Mouse (Mus musculus) hindbrain, embryonic 14.5 days (tissue): ENCODE data around the gene Knstrn. TPM values are rescaled to one million over a fixed set of nuclear protein-coding genes. Genes with fewer than 3 reads are reported as not detected.
A peak's percentile ranks its signal among the peaks of the same experiment; 100 is the strongest.

Experiments
- ATAC-seq: fragments of 200-750 bp; cut with Nextera tagmentation; 2 replicates; pipeline ENCODE4 v1.8.0; 2017; ENCODE audit warnings: moderate number of reproducible peaks, mild to moderate bottlenecking, moderate TSS enrichment, moderate library complexity; ENCODE audit not compliant: low FRiP score
- DNase-seq: peaks from one replicate; pipeline ENCODE4 v3.0.0-alpha.2; 2015; ENCODE audit warnings: low spot score
- H3K27ac ChIP-seq: fragments of 300-500 bp; sonication (generic); 2 replicates; pipeline ENCODE4 v1.5.1; 2014; ENCODE audit warnings: mild to moderate bottlenecking, moderate library complexity
- H3K27me3 ChIP-seq: fragments of 300-500 bp; sonication (generic); 2 replicates; pipeline ENCODE4 v1.6.1; 2014; ENCODE audit warnings: mild to moderate bottlenecking, low read length, mixed read lengths; ENCODE audit not compliant: control insufficient read depth, insufficient read depth
- H3K36me3 ChIP-seq: fragments of 300-500 bp; sonication (generic); replicated peaks from 2 replicates; pipeline ENCODE4 v1.6.1; 2014; ENCODE audit not compliant: control insufficient read depth, insufficient read depth
- H3K4me1 ChIP-seq: fragments of 300-500 bp; sonication (generic); replicated peaks from 2 replicates; pipeline ENCODE4 v1.6.1; 2014; ENCODE audit warnings: antibody characterized with exemption, low read length, mixed read lengths; ENCODE audit not compliant: control insufficient read depth, insufficient read depth
- H3K4me2 ChIP-seq: fragments of 300-500 bp; sonication (generic); replicated peaks from 2 replicates; pipeline ENCODE4 v1.6.1; 2014; ENCODE audit warnings: mild to moderate bottlenecking, moderate library complexity
- H3K4me3 ChIP-seq: fragments of 300-500 bp; sonication (generic); replicated peaks from 2 replicates; pipeline ENCODE4 v1.5.1; 2014; ENCODE audit warnings: mild to moderate bottlenecking, low read length
- H3K9ac ChIP-seq: fragments of 300-500 bp; sonication (generic); 2 replicates; pipeline ENCODE4 v1.6.1; 2014
- H3K9me3 ChIP-seq: fragments of 300-500 bp; sonication (generic); 2 replicates; pipeline ENCODE4 v1.6.1; 2016; ENCODE audit warnings: low read length; ENCODE audit not compliant: control insufficient read depth
- WGBS: fragments of 180-500 bp; shearing (Covaris S2); extraction: QIAGEN DNeasy Blood & Tissue Kit; methylation state at CpG from one replicate; pipeline ENCODE4 v1.1.7; 2014; 5-methylcytosine and 5-hydroxymethylcytosine counted together
- polyA plus RNA-seq: library from polyadenylated mRNA; unstranded; fragments of >200 nt; fragmentation: Nextera tagmentation; extraction: Ambion mirVana; gene quantifications from 2 replicates; pipeline ENCODE4 v1.2.1, GENCODE M21; 2014

Gene Knstrn
- polyA plus RNA-seq, 1 experiment from 2014 or later = 16.1 TPM

DNA sequence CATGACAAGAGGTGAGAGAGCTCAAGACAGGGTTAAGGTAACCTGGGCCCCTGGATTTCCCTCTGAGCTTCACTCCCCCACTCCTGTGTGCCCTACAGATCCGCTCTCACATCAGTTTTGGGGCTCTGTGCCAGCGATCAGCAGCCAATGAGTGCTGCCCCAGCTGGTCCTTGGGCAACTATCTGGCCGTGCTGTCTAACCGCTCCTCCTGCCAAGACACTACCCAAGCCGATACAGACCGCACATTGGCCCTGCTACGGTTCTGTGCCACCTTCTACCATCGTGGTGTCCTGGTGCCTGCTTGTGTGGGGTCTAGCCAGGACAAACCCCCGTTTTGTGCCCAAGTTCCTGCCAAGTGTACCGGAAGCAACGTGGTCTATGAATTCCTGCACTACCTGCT lies 24.3 kb upstream of the Knstrn start:
- Histone ChIP-seq H3K4me2 (no peak overlapping the region), H3K4me3 (no peak overlapping the region), H3K9me3 (no peaks in the 10 kb centered on the region), H3K9ac (no peak overlapping the region), H3K27me3 (no peaks in the 10 kb centered on the region), H3K27ac (no peak overlapping the region), H3K36me3 (peaks cover 73% of the 10 kb centered on the region), H3K4me1 (no peaks in the 10 kb centered on the region)
- ATAC-seq (no peak), DNase-seq (peak; percentile 33)
- 80% methylated on average over 11 of the region's 11 CpGs for WGBS

DNA sequence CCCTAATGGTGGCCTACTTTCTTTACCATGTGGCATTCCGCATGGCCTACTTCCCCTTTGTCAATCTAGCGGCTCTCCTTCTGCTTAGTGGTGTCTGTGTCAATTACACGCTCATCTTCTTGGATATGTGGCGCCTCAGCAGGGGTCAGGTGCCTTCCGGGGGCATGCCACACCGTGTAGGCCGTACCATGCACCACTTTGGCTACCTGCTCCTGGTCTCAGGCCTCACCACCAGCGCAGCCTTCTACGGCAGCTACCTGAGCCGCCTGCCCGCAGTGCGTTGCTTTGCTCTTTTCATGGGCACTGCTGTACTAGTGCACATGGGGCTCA lies 23.6 kb upstream of the Knstrn start:
- H3K9me3 ChIP-seq = no peaks in the 10 kb centered on the region
- 48% methylated on average over 12 of the region's 12 CpGs for WGBS
- peaks cover 73% of the 10 kb centered on the region for H3K36me3 ChIP-seq
- DNase-seq (no peak), ATAC-seq (no peak; the same call in 1 of the 2 replicates)
- peak overlapping the region; percentile 26 for H3K4me2 ChIP-seq
- H3K27ac ChIP-seq = no peak overlapping the region
- H3K27me3 ChIP-seq = no peaks in the 10 kb centered on the region
- no peaks in the 10 kb centered on the region for H3K4me1 ChIP-seq
- H3K4me3 ChIP-seq = no peak overlapping the region
- H3K9ac ChIP-seq = no peak overlapping the region

DNA sequence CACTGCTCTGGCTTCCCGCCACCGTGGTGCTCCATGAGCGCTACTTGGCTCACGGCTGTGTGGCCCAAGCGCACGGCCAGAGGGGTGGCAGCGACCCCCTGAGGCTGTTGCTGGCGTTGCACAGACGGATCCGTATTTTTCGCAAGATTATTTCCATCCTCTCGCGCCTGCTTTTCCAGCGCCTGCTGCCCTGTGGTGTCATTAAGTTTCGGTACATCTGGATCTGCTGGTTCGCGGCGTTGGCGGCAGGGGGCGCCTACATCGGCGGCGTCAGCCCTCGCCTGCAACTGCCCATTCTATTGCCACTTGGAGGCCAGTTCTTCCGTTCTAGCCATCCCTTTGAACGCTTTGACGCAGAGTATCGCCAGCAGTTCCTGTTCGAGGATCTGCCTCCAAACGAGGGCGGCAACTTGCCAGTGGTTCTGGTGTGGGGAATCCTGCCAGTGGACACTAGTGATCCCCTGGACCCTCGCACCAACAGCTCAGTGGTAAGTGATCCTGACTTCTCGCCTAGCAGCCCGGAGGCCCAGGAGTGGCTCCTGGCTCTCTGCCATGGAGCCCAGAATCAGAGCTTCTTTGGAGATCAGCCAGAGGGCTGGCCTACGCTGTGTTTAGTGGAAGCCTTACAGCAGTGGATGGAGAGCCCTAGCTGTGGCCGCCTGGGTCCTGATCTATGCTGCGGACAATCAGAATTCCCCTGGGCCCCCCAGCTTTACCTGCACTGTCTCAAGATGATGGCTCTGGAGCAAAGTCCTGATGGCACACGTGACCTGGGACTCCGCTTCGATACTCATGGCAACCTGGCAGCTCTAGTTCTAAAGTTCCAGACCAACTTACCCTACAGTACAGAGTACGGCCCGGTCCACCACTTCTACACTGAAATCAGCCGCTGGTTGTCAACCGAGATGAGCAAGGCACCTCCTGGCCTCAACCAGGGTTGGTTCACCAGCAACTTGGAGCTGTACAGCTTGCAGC lies 23.0 kb upstream of the Knstrn start:
- H3K27me3 ChIP-seq = no peaks in the 10 kb centered on the region
- H3K4me3 ChIP-seq = no peak overlapping the region
- no peak overlapping the region for H3K9ac ChIP-seq
- H3K36me3 ChIP-seq = peaks cover 71% of the 10 kb centered on the region
- no peak overlapping the region for H3K27ac ChIP-seq
- ATAC-seq (peak; percentile 56; the same call in 1 of the 2 replicates), DNase-seq (peak; percentile 57)
- peak overlapping the region; percentile 26 for H3K4me2 ChIP-seq
- WGBS = 25% methylated on average over 44 of the region's 44 CpGs
- no peaks in the 10 kb centered on the region for H3K9me3 ChIP-seq
- H3K4me1 ChIP-seq = no peaks in the 10 kb centered on the region

DNA sequence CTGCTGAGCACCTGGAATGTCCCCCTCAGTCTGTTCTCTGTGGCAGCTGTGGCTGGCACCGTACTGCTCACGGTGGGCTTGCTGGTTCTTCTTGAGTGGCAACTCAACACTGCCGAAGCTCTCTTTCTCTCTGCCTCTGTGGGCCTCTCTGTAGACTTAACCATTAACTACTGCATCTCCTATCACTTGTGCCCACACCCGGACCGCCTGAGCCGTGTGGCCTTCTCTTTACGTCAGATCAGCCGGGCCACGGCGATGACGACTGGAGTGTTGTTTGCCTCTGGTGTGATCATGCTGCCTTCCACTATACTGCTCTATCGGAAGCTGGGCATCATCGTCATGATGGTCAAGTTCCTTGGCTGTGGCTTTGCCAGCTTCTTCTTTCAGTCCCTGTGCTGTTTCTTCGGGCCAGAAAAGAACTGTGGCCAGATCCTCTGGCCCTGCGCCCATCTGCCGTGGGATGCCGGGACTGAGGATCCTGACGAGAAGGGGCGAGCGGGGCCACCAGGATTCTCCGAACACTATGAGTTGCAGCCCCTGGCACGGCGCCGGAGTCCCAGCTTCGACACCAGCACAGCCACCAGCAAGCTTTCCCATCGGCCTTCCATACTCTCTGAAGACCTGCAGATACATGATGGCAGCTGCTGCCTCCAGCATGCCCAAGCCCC lies 22.1 kb upstream of the Knstrn start:
- H3K27ac ChIP-seq = no peak overlapping the region
- DNase-seq (no peak), ATAC-seq (no peak)
- no peaks in the 10 kb centered on the region for H3K9me3 ChIP-seq
- no peaks in the 10 kb centered on the region for H3K4me1 ChIP-seq
- WGBS = 91% methylated on average over 26 of the region's 26 CpGs
- H3K4me2 ChIP-seq = no peak overlapping the region
- no peaks in the 10 kb centered on the region for H3K27me3 ChIP-seq
- no peak overlapping the region for H3K4me3 ChIP-seq
- peaks cover 62% of the 10 kb centered on the region for H3K36me3 ChIP-seq
- H3K9ac ChIP-seq = no peak overlapping the region

GRCm38 (mm10) chr2:118792259-118792613 lies 21.6 kb upstream of the Knstrn start:
- Histone ChIP-seq H3K4me3 (no peak overlapping the region), H3K27me3 (no peaks in the 10 kb centered on the region), H3K27ac (no peak overlapping the region), H3K9me3 (no peaks in the 10 kb centered on the region), H3K4me2 (no peak overlapping the region), H3K36me3 (peaks cover 57% of the 10 kb centered on the region), H3K4me1 (no peaks in the 10 kb centered on the region), H3K9ac (no peak overlapping the region)
- ATAC-seq = no peak
- 89% methylated on average over 4 of the region's 4 CpGs for WGBS
- DNase-seq = no peak

GRCm38 (mm10) chr2:118793636-118794035 lies 20.2 kb upstream of the Knstrn start:
- H3K27ac ChIP-seq = no peak overlapping the region
- WGBS = 88% methylated on average over 4 of the region's 4 CpGs
- peaks cover 45% of the 10 kb centered on the region for H3K36me3 ChIP-seq
- no peak overlapping the region for H3K9ac ChIP-seq
- no peak overlapping the region for H3K4me2 ChIP-seq
- no peaks in the 10 kb centered on the region for H3K4me1 ChIP-seq
- DNase-seq = no peak
- no peaks in the 10 kb centered on the region for H3K9me3 ChIP-seq
- H3K4me3 ChIP-seq = no peak overlapping the region
- ATAC-seq = no peak
- H3K27me3 ChIP-seq = no peaks in the 10 kb centered on the region

DNA sequence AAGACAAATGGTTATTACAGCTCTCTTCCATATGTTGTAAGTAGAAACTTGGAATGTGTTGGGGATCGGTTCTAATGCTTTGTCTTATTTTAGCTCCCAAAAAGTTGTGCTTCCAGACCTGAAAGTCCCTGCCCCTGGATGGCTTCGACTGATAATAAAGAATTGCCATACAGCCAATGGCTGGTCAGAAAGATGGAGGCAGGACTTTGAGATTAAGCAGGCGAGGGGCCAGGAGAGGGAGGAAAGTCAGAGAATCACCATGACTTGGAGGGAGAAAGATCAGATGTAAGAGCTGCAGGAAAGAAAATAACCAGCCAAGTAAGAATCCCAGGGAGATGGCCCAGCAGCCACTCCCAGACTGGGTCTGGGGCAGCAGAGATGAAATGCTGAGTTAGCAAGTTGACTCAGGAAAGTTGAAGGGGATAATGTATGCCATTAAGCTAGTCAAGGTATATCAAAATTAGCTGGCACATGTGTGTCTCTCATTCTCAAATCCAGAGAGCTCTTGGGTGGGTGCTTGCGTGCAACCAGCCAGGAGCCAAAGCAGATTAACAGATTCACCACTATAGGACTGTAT lies 11.2 kb upstream of the Knstrn start:
- Histone ChIP-seq H3K9me3 (no peaks in the 10 kb centered on the region), H3K27ac (no peak overlapping the region), H3K27me3 (no peaks in the 10 kb centered on the region), H3K9ac (no peak overlapping the region), H3K4me1 (no peaks in the 10 kb centered on the region), H3K4me3 (no peak overlapping the region), H3K36me3 (no peaks in the 10 kb centered on the region), H3K4me2 (no peak overlapping the region)
- WGBS = 79% methylated on average over 4 of the region's 4 CpGs
- DNase-seq = no peak
- no peak for ATAC-seq

DNA sequence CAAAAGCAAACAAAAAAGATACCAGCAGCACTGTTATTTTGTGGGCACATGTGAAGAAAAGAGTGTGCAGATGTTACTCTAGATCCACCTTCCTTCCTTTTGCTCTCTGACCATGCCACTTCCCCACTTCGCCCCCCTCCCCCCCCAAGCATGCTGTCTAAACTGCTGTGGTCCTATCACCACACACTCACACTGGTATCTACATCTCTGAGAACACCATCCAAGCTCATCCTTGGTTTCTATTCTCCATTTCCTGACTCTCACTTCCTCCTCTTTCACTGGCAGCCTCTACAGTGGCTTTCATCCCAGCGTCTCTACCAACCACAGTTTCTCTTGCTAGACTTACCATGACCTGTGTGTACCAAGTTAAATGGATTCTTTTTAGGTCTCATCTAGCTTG lies 9.3 kb upstream of the Knstrn start:
- Histone ChIP-seq H3K27me3 (no peaks in the 10 kb centered on the region), H3K9me3 (no peaks in the 10 kb centered on the region), H3K36me3 (no peaks in the 10 kb centered on the region), H3K4me3 (no peak overlapping the region), H3K4me1 (no peaks in the 10 kb centered on the region), H3K27ac (no peak overlapping the region), H3K4me2 (no peak overlapping the region), H3K9ac (no peak overlapping the region)
- ATAC-seq (no peak), DNase-seq (no peak)
- 81% methylated on average over 2 of the region's 2 CpGs for WGBS

DNA sequence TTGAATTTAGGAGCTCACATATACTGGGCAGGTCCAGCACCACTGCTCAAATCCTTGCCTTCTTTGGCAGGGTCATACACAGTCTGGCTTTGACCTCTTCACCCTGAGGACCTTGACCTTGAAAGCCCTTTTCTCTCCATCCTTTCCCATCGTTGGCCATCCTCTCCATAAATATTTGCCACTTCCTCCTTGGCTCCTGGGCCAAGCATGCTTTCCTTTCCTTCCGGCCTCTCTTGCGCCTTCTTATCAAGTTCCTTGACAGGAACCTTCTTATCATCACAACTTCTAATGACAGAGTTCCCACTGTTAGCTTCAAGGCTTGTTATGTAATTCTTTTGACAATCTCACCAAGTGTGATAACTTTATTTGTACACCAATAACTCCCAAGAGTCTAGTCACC lies 8.7 kb upstream of the Knstrn start:
- 81% methylated on average over 3 of the region's 3 CpGs for WGBS

More for the DNA sequence above, 8.7 kb upstream of the Knstrn start:
- Histone ChIP-seq H3K9me3 (no peaks in the 10 kb centered on the region), H3K9ac (no peak overlapping the region), H3K27me3 (no peaks in the 10 kb centered on the region), H3K4me2 (no peak overlapping the region), H3K27ac (no peak overlapping the region), H3K4me3 (no peak overlapping the region), H3K36me3 (no peaks in the 10 kb centered on the region), H3K4me1 (no peaks in the 10 kb centered on the region)
- no peak for ATAC-seq
- DNase-seq = no peak
